Mouse (Mus musculus) right cerebral cortex, adult 18-20 months (tissue): ENCODE results near the gene Tbc1d9.

Experiments used
- DNase-seq: peaks from one replicate; pipeline ENCODE4 v3.0.0; 2022; ENCODE audit warnings: mixed read lengths

Tbc1d9 gene

GRCm38 (mm10) chr8:83165235-83165930 lies at the start of gene Tbc1d9:
Gene Tbc1d9 (plus strand): TSS chr8:83165352.
- peak; percentile 77 for DNase-seq

GRCm38 (mm10) chr8:83135086-83135485 lies 30.1 kb upstream of the Tbc1d9 start:
- no peak for DNase-seq

GRCm38 (mm10) chr8:83140068-83140467 lies 25.1 kb upstream of the Tbc1d9 start:
- no peak for DNase-seq

GRCm38 (mm10) chr8:83140701-83141111 lies 24.4 kb upstream of the Tbc1d9 start:
- DNase-seq, result no peak

GRCm38 (mm10) chr8:83141358-83141757 lies 23.8 kb upstream of the Tbc1d9 start:
- DNase-seq, result no peak

- no peak for DNase-seq
These were observed 20.6 kb upstream of the Tbc1d9 start for GRCm38 (mm10) chr8:83144601-83145000.

GRCm38 (mm10) chr8:83145421-83145820 lies 19.7 kb upstream of the Tbc1d9 start:
- no peak for DNase-seq

GRCm38 (mm10) chr8:83149124-83149523 lies 16.0 kb upstream of the Tbc1d9 start:
- no peak for DNase-seq

GRCm38 (mm10) chr8:83152055-83152454 lies 13.1 kb upstream of the Tbc1d9 start:
- no peak for DNase-seq

- no peak for DNase-seq
These were observed 12.7 kb upstream of the Tbc1d9 start for GRCm38 (mm10) chr8:83152470-83152869.

- no peak for DNase-seq
These were observed 10.0 kb upstream of the Tbc1d9 start for GRCm38 (mm10) chr8:83155110-83155509.

- no peak for DNase-seq
These were observed 6.2 kb upstream of the Tbc1d9 start for GRCm38 (mm10) chr8:83158971-83159370.

- no peak for DNase-seq
These were observed 5.5 kb upstream of the Tbc1d9 start for GRCm38 (mm10) chr8:83159615-83160014.

- no peak for DNase-seq
These were observed 4.5 kb upstream of the Tbc1d9 start for GRCm38 (mm10) chr8:83160613-83161012.

- DNase-seq, result peak; percentile 61
These were observed 1.0 kb downstream of the Tbc1d9 start, which contains the start of gene Gm10645 for GRCm38 (mm10) chr8:83165931-83166867. Gene Gm10645 (minus strand): TSS chr8:83166170.

- DNase-seq, result no peak
These were observed 2.8 kb downstream of the Tbc1d9 start for GRCm38 (mm10) chr8:83167932-83168331.

- DNase-seq, result no peak
These were observed 4.0 kb downstream of the Tbc1d9 start for GRCm38 (mm10) chr8:83169127-83169526.

- no peak for DNase-seq
These were observed 4.6 kb downstream of the Tbc1d9 start for GRCm38 (mm10) chr8:83169709-83170108.

GRCm38 (mm10) chr8:83170894-83171293 lies 5.7 kb downstream of the Tbc1d9 start:
- no peak for DNase-seq

- peak; percentile 37 for DNase-seq
These were observed 10.5 kb downstream of the Tbc1d9 start for GRCm38 (mm10) chr8:83175680-83176079.

GRCm38 (mm10) chr8:83176785-83177184 lies 11.6 kb downstream of the Tbc1d9 start:
- no peak for DNase-seq

- DNase-seq, result no peak
These were observed 12.4 kb downstream of the Tbc1d9 start for GRCm38 (mm10) chr8:83177317-83178195.

- no peak for DNase-seq
These were observed 13.1 kb downstream of the Tbc1d9 start for GRCm38 (mm10) chr8:83178228-83178742.
